Mouse (Mus musculus) MEL (cell line): ENCODE data around the gene Nsun2.

Experiments
- MAZ ChIP-seq: IDR thresholded peaks from 2 replicates; pipeline ENCODE4 v1.6.1; 2012; ENCODE audit warnings: low read depth, mild to moderate bottlenecking, inconsistent platforms, low read length, improper control_type of control experiment
- POLR2A ChIP-seq, 2 experiments: IDR thresholded peaks; 2 replicates each; pipeline ENCODE4 v1.6.1; 2011 to 2012; ENCODE audit warnings: low read length in 2 of 2, mild to moderate bottlenecking in 2 of 2, control low read depth in 1 of 2, improper control_type of control experiment in 1 of 2, low read depth in 1 of 2, moderate library complexity in 1 of 2; ENCODE audit not compliant: control insufficient read depth in 1 of 2, insufficient read depth in 1 of 2, poor library complexity in 1 of 2
- POLR2AphosphoS2 ChIP-seq: IDR thresholded peaks from 2 replicates; pipeline ENCODE4 v1.6.1; 2011; ENCODE audit warnings: low read length, improper control_type of control experiment

GRCm38 (mm10) chr13:69489777-69490176 is 43.8 kb upstream of the Nsun2 start:
- no peak for TF ChIP-seq MAZ
- no peak for TF ChIP-seq POLR2A (IDR thresholded peaks at IDR 0.05; ENCODE audit: control insufficient read depth in 1 of 2, insufficient read depth in 1 of 2, low read depth in 1 of 2, low read length in 2 of 2, poor library complexity in 1 of 2)
- no peak for TF ChIP-seq POLR2AphosphoS2
